Mouse (Mus musculus): Measurements from ENCODE around the gene Kit. TPM values are rescaled to one million over a fixed set of nuclear protein-coding genes. Genes with fewer than 3 reads are reported as not detected.

Kit gene
- polyA plus RNA-seq, 1 experiment from 2014 or later, result 7.2 TPM

- H3K4me2 ChIP-seq (replicated peaks; ENCODE audit: low read depth), result no peak overlapping the region
- no peak for TF ChIP-seq CTCF (IDR thresholded peaks at IDR 0.05; ENCODE audit: low read depth)
Observed at GRCm38 (mm10) chr5:75544472-75545264, 30.0 kb upstream of the Kit start.

DNA sequence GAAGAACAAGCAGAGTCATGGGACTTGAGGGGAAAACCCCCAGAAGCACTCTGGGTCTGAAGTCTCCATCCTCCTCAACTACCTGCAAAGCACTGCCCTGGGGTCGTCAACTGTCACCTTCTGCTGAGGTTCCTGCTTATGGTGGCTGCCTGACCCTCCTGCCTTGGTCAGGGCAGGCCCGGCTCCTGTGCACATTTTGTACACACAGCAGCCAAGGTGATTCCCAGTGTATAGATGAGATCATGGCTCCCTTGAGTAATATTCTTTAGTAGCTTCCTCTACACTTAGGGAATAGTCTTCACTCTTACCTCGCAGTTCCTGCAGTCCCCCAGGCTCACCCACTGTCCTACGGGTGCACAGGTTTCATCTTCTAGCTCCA lies 29.5 kb upstream of the Kit start:
- Histone ChIP-seq H3K4me1 (replicated peaks; ENCODE audit: control insufficient read depth, insufficient read depth, low read length) (peaks cover 8% of the 10 kb centered on the region), H3K4me2 (replicated peaks; ENCODE audit: low read depth) (no peak overlapping the region), H3K36me3 (ENCODE audit: control insufficient read depth, insufficient read depth) (no peaks in the 10 kb centered on the region), H3K4me3 (ENCODE audit: low read depth, low read length) (no peak overlapping the region), H3K27ac (ENCODE audit: low read depth, low read length) (no peak overlapping the region), H3K27me3 (replicated peaks; ENCODE audit: control insufficient read depth, insufficient read depth, low read length) (no peaks in the 10 kb centered on the region), H3K9ac (ENCODE audit: low read depth, low read length) (no peak overlapping the region), H3K9me3 (ENCODE audit: control insufficient read depth) (no peaks in the 10 kb centered on the region)
- peak; percentile 22; the same call in 1 of the 2 replicates for ATAC-seq
- no peak for TF ChIP-seq CTCF (IDR thresholded peaks at IDR 0.05; ENCODE audit: low read depth)
- 60% methylated on average over 4 of the region's 4 CpGs for WGBS

More at GRCm38 (mm10) chr5:75544472-75545264, 30.0 kb upstream of the Kit start:
- Histone ChIP-seq H3K27ac (ENCODE audit: low read depth, low read length) (no peak overlapping the region), H3K36me3 (ENCODE audit: control insufficient read depth, insufficient read depth) (no peaks in the 10 kb centered on the region), H3K9me3 (ENCODE audit: control insufficient read depth) (no peaks in the 10 kb centered on the region), H3K4me1 (replicated peaks; ENCODE audit: control insufficient read depth, insufficient read depth, low read length) (peaks cover 8% of the 10 kb centered on the region), H3K27me3 (replicated peaks; ENCODE audit: control insufficient read depth, insufficient read depth, low read length) (no peaks in the 10 kb centered on the region), H3K9ac (ENCODE audit: low read depth, low read length) (no peak overlapping the region), H3K4me3 (ENCODE audit: low read depth, low read length) (no peak overlapping the region)
- peak; percentile 57; the same call in 1 of the 2 replicates for ATAC-seq
- WGBS, result 52% methylated on average over 14 of the region's 14 CpGs

DNA sequence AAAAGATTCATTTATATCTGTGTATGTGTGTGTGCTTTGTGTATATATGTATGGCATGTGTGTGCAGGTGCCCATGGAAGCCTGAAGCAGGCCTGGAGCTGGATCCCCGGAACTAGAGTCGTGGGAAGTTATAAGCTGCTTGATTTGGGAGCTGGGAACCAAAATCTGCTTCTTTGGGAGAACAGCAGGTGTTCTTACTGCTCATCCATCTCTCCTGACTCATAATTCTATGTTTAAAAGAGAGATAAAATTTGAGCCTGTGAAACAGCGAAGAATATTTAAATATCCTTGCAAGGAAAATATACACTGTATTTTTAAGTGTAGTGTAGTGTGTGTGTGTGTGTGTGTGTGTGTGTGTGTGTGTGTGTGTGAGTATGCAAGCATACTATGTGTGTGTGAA lies 21.7 kb upstream of the Kit start:
- Histone ChIP-seq H3K4me3 (ENCODE audit: low read depth, low read length) (no peak overlapping the region), H3K9ac (ENCODE audit: low read depth, low read length) (no peak overlapping the region), H3K4me1 (replicated peaks; ENCODE audit: control insufficient read depth, insufficient read depth, low read length) (no peaks in the 10 kb centered on the region), H3K9me3 (ENCODE audit: control insufficient read depth) (no peaks in the 10 kb centered on the region), H3K27me3 (replicated peaks; ENCODE audit: control insufficient read depth, insufficient read depth, low read length) (no peaks in the 10 kb centered on the region), H3K27ac (ENCODE audit: low read depth, low read length) (no peak overlapping the region), H3K36me3 (ENCODE audit: control insufficient read depth, insufficient read depth) (no peaks in the 10 kb centered on the region), H3K4me2 (replicated peaks; ENCODE audit: low read depth) (no peak overlapping the region)
- WGBS, result 92% methylated on average over 3 of the region's 3 CpGs
- no peak for TF ChIP-seq CTCF (IDR thresholded peaks at IDR 0.05; ENCODE audit: low read depth)
- no peak for ATAC-seq

DNA sequence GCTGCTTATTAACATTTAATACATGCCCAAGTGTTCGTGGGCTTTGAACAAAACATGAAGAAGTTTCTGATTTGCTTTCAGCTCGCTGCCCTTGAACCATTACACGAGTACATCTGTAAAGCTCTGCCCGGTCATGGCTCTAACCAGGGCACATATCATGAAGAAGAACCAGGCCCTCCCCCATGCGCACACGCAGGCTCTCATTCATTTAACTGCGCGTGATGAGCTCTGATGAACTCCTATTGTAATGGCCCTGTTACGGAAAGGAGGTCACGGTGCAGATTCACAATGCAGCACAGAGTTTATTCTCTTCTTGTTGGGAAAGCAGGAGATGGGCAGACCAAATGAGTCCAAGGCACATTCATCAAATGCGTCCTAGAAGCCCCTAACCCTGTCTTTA lies 17.1 kb upstream of the Kit start:
- Histone ChIP-seq H3K27ac (ENCODE audit: low read depth, low read length) (no peak overlapping the region), H3K4me2 (replicated peaks; ENCODE audit: low read depth) (no peak overlapping the region), H3K4me1 (replicated peaks; ENCODE audit: control insufficient read depth, insufficient read depth, low read length) (no peaks in the 10 kb centered on the region), H3K27me3 (replicated peaks; ENCODE audit: control insufficient read depth, insufficient read depth, low read length) (no peaks in the 10 kb centered on the region), H3K4me3 (ENCODE audit: low read depth, low read length) (no peak overlapping the region), H3K9me3 (ENCODE audit: control insufficient read depth) (no peaks in the 10 kb centered on the region), H3K9ac (ENCODE audit: low read depth, low read length) (no peak overlapping the region), H3K36me3 (ENCODE audit: control insufficient read depth, insufficient read depth) (no peaks in the 10 kb centered on the region)
- no peak for TF ChIP-seq CTCF (IDR thresholded peaks at IDR 0.05; ENCODE audit: low read depth)
- WGBS, result 91% methylated on average over 11 of the region's 11 CpGs
- no peak for ATAC-seq

GRCm38 (mm10) chr5:75559291-75559690 lies 15.4 kb upstream of the Kit start:
- Histone ChIP-seq H3K27ac (ENCODE audit: low read depth, low read length) (no peak overlapping the region), H3K4me3 (ENCODE audit: low read depth, low read length) (no peak overlapping the region), H3K4me2 (replicated peaks; ENCODE audit: low read depth) (no peak overlapping the region), H3K4me1 (replicated peaks; ENCODE audit: control insufficient read depth, insufficient read depth, low read length) (no peaks in the 10 kb centered on the region), H3K36me3 (ENCODE audit: control insufficient read depth, insufficient read depth) (no peaks in the 10 kb centered on the region), H3K9ac (ENCODE audit: low read depth, low read length) (no peak overlapping the region), H3K27me3 (replicated peaks; ENCODE audit: control insufficient read depth, insufficient read depth, low read length) (no peaks in the 10 kb centered on the region), H3K9me3 (ENCODE audit: control insufficient read depth) (no peaks in the 10 kb centered on the region)
- WGBS, result 52% methylated on average over 6 of the region's 6 CpGs
- no peak for ATAC-seq
- TF ChIP-seq CTCF (IDR thresholded peaks at IDR 0.05; ENCODE audit: low read depth), result no peak

DNA sequence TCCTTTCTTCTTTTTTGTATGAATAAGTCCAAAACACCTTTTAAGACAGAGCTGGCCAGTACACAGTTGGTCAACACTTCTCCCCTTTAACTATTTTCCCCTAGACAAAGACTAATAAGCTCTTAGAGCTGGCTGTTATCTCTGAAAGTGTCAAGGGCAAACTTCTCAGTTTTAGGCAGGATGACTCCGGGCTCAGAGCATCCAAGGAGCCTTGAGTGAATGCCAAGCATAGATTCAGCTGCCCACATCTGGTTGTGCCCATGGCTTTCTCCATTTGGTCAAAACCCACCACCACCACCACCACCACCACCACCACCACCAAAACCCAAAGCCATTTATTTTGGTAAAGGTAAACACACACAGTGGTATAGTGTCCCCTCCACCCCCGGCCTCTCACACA lies 13.5 kb upstream of the Kit start:
- 87% methylated on average over 2 of the region's 2 CpGs for WGBS
- Histone ChIP-seq H3K4me3 (ENCODE audit: low read depth, low read length) (no peak overlapping the region), H3K4me1 (replicated peaks; ENCODE audit: control insufficient read depth, insufficient read depth, low read length) (no peaks in the 10 kb centered on the region), H3K36me3 (ENCODE audit: control insufficient read depth, insufficient read depth) (no peaks in the 10 kb centered on the region), H3K9me3 (ENCODE audit: control insufficient read depth) (no peaks in the 10 kb centered on the region), H3K4me2 (replicated peaks; ENCODE audit: low read depth) (no peak overlapping the region), H3K9ac (ENCODE audit: low read depth, low read length) (no peak overlapping the region), H3K27me3 (replicated peaks; ENCODE audit: control insufficient read depth, insufficient read depth, low read length) (no peaks in the 10 kb centered on the region), H3K27ac (ENCODE audit: low read depth, low read length) (no peak overlapping the region)
- TF ChIP-seq CTCF (IDR thresholded peaks at IDR 0.05; ENCODE audit: low read depth), result no peak
- no peak for ATAC-seq
